Mouse (Mus musculus): ENCODE data around the gene E330014E10Rik.
"Not testable (repeated sequence)": the region's sequence is repeated elsewhere in the genome, so short reads cannot be mapped to it uniquely, and the experiment has no call there.

The E330014E10Rik gene

DNA sequence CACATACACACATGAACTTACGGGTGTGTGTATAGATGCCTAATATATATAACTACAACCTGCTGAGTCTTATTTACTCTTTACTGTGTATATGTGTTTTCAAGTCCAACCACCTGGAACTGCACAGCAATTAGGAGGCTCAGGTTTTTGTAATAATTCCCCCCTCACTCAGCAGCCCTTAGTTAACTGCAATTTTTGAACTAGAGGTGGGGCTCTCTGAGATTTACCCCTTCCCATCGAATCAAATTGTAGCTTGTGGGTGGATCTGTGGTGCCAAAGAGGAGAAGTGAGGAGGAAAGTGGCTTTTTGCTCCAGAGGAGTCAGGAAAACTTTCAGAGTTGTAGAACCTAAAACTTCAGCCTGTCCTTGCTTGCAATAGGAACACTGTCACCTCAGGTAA lies at the start of gene E330014E10Rik:
E330014E10Rik (plus strand) TSS at position 301 of the 400 bp plus-strand sequence.
- not testable (repeated sequence) for DNase-seq

DNA sequence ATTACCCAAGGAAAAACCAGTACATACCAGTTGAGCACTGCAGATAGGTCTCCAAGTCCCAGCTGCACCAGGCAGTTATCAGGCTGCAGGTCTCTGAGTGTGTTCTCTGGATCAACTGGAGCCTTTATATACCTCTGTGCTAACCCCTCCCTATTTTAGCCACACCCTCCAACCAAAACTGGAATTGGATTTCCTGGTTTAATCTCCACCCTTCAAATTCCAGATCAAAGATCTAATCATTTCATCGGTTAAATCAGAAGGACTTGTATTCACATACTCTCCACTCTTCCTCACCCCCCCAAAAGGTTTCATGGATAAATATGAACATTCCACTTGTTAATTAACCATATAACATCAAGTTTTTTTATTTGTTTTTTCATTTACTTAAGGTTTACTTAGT lies 39.7 kb upstream of the E330014E10Rik start, which contains the start of gene Gm7978:
Gm7978 (minus strand) TSS at position 101 of the 400 bp plus-strand sequence.
- DNase-seq: not testable (repeated sequence)

DNA sequence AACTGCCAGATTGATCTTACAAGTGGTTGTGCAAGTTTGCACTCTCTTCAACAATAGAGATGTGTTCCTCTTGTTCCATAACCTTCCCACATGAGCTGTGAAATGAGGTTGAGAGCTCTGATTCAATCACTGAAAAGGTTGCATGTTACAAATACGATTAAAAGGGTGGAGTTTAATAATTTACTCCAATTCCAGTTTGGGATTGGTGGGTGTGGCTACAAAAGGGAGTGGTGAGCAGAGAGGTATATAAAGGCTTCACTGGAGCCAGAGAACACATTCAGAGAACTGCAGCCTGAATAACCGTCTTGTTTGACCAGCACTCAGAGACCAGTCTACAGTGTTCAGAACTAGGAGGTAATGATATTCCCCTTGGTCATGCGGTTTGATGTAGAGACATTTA lies 34.1 kb upstream of the E330014E10Rik start, which contains the start of gene Gm7982:
Gm7982 (plus strand) TSS at position 301 of the 400 bp plus-strand sequence.
- DNase-seq: not testable (repeated sequence)

DNA sequence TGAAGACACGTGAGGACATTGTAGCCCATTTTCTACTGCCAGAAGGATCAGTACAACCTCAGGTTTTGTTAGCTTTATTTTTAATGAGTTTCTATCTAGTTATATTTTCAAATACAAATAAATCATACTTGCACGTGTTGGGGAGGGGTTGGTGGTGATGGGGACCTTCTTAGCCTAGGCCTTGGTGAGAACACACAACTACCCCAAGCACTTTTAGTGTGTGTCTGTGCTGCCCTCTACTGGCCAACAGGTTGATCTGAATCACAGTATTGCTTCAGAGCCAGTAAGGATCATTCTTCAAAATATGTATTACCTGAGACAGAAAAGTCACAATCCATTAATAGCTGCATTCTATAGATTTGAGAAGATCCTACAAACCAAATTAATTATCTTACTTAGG lies 35.1 kb downstream of the E330014E10Rik start:
- not testable (repeated sequence) for DNase-seq

DNA sequence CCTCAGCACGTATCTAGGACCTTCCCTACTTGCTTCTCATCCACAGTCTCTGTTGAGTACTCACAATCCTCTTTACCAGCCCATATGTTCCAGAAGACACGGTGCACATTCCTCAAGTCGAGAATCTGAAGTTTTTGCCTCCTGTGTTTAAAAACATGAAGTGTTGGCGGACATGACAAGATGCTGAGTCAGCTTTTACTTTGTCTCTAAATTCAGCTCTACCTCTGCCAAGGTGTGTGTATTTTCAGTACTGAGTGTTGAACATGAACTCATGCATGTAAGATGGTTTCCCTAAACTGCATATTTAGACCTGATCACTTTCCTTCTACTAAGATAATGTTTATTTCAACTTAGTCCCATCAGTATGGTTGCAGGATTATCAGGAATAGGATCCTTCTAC lies 60.8 kb downstream of the E330014E10Rik start:
- no peak for DNase-seq

DNA sequence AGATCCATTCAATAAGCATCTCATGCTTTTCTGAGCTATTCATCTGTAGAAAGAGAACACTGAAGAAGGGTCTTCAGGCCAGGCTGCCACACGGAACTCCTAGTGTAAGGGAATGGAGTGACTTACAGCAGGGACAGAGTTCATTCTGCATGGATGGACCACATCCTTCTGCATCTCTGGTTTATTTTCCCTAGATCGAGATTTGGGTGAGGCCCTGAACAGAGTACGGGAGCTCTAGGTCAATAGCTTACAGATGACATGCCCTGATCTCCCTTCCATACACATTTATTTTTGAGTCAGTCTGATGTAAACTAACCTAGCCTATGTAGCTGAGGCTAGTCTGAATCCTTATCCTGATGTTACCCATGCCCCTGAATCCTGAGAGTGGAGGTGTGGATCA lies 78.2 kb downstream of the E330014E10Rik start:
- no peak for DNase-seq

Data from retina, postnatal 1 day (tissue).